Mouse (Mus musculus) 3134 (cell line): ENCODE measurements around the gene Ap4s1.

Source experiments
- DNase-seq: peaks from one replicate; pipeline ENCODE4 v3.0.0-alpha.2; 2011; ENCODE audit warnings: low spot score; ENCODE audit not compliant: insufficient read length; ENCODE audit errors: extremely low read depth

The Ap4s1 gene

DNA sequence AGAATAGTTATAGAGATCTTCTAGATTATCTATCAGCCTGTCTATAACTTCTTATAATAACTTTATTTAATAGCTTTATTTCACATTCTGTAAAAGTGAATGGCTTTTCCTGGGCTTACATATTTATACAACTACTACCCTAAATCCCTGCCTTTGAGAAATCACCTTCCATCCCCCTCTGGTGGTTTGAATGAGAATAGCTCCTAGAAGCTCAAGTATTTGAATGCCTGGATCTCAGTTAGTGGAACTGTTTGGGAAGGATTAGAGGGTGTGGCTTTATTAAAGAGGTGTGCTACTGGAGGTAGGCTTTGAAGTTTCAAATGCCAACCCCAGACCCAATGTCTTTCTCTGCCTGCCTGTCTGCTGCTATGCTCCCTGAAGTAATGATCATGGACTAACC lies 10.9 kb downstream of the Ap4s1 start:
- DNase-seq, result no peak

DNA sequence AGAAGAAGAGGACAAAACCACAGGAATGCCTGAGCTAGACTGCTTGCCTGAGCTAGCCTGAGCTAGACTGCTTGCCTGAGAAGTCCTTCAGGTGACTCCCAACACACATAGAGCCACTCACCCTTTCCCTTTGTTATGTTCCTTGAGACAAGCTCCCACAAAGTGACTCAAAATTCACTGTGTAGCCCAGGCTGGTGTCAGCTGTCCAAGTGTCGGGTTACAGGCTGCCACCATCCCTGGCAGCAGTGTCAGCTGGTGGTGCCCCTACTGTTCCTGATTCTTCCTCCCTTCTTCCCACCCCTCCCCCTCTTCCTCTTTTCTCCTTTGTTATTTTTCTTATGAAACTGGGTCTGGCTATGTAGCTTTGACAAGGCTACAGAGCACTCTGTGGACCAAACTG lies 13.0 kb downstream of the Ap4s1 start:
- peak; percentile 34 for DNase-seq

DNA sequence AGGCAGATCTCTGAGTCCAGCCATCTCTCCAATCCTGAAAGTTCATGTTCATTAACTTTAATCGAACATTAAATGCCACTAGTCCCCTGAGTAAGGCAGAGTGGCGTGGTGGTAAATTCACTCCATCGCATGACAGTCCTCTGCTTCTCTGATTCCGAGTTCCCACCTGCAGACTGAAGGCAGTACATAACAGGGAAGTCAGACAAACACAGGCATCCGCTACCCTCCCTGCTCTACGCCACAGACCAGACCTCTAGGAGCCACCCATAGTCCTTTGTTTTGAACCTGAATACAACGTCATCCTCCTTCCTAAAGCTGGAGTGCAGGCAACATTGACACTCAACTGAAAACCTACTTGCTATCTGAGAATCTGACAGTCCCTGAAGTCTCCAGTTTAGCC lies 13.7 kb downstream of the Ap4s1 start:
- no peak for DNase-seq

DNA sequence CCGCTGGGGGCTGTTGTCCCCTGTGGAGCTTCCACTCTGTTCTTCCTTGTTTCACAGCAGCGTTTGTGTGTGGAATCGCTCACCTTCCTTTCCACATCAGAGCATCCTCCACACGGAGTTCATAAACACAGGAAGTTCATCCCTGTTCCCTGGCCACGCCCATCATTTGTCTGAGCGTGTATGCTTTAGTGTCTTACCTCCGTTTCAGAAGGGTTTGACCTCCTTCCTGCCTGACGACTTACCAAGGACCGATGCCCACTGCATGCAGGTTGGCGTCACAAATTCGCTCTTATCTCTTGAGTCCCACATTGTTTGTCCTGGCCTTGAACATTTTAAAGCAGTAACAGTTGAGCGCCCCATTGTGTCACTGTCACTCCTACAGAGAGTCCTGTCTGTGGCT lies 14.9 kb downstream of the Ap4s1 start:
- no peak for DNase-seq

DNA sequence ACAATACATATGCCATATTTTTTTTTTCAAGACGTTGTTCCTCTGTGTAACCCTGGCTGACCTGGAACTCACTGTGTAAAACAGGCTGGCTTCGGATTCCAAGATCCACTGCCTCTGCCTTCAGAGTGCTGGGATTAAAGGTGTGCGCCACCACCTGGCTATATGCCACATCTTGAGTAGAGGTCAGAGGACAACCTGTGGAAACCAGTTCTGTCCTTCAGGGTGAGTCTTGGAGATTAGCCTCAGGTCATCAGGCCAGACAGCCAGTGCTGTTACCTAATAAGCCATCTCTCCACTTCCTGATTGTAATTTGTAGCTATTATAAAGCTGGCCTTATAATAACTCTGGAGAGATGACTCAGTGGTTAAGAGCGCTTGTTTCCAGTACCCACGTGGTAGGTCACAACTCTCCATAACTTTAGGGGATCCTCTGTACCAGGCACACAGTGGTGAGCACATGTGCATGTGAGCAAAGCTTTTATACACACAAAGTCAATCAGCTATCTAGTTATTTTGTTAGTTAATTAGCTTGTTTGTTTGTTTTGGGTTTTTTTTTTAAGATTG lies 15.9 kb downstream of the Ap4s1 start:
- peak; percentile 28 for DNase-seq

DNA sequence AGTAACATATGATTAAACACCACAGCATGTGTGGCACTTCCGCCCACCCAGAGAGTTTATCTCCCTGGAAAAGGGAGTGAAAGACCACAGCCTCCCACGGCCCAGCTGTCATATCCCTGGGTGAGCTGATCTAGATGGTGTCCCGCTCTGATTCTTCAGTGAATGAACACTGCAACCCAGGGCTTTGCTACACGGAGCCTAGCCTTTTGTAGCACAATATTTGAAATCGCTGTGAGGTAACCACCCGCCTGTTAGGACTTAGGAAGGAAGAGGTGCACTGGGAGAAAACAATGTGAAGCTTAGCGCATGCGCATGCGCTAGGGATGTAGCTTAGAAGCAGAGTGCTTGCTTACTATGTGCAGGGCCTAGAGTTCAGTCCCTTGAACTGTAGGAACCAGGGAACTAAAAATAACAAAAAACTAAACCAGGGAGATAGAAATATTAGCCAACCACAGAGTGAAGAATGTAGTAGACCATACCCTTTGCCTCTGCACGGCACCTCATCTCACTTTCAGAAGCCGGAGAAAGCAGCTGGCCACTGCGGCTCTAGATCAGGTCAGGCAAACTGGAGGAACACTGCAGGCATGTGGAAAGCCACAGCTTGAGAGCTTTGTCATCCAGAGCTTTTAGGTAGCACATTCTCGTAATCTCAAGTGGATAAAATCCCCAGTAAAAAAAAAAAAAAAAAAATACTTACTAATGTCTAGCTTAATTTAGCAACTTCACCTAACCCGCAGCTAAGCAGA lies 18.3 kb downstream of the Ap4s1 start:
- DNase-seq, result no peak

DNA sequence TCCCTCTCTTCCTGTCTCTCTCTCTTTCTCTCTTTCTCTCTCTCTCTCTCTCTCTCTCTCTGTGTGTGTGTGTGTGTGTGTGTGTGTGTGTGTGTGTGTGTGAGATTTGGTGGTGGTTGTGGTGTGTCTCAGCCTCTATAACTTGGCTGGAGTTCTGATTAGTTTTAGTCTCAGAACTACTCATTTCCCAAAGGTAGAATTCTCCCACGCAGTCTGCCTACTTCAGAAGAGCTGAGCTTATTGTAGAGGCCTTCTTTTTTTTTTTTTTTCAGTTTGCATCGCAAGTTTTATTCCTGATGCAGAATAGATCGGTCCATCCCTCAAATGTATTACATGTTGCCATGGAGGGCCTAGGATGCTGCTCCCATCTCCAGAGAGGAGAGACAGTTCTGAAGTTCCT lies 18.9 kb downstream of the Ap4s1 start:
- no peak for DNase-seq

DNA sequence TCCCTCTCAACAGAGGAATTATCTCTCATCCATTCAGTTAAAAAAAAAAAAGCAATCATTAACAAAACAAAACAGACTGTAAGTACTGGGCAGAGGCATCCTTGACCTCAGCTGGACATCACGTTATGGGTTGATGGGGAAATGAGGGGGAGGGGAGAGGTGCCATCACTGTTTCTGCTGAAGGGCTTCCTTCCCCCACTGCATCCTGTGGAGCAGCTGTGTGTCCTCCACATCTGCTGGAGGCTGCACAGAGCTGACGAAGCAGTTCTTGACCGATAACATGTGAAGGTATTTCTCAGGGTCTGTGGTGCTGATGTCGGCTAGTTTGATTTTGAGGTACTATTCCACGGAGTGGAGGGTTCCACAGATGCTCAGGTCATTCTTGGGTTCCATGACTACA lies 19.3 kb downstream of the Ap4s1 start:
- DNase-seq, result no peak

DNA sequence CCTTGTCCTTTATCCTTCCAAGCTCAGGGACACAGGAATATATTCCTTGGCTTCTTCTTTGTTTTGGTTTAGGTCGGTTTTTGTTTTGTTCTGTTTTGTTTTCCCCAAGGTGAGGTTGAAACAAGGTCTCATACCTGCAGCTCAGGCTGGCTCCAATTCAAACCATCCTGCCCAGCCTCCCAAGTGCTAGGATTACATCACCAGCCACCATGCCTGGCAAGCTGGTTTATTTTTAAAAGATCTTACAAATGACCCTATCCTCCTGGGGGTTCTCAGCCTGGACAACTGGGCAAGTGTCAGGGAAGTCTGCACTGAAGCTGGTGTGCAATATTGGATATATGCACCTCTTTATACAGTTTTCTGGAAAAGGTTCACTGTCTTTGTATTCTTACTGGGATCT lies 21.9 kb downstream of the Ap4s1 start:
- no peak for DNase-seq

DNA sequence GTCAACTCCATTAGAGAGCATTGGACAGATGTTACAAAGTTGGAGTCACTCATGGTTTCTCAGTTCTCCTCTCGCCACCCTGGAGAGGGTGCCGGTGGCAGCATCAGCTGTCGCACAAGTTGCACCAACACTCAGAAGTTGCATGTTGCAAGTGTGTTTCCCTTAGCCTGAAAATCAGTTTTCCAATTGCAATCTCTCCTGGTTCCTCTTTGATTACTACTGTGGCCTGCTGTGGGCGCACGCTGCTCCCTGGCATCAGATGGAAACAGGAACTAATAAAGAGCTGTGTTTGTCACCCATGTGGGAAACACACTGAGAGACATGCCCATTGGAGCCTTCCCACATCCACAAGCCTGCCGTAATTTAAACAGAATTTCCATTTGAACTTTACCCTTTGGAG lies 27.8 kb downstream of the Ap4s1 start:
- DNase-seq, result no peak

DNA sequence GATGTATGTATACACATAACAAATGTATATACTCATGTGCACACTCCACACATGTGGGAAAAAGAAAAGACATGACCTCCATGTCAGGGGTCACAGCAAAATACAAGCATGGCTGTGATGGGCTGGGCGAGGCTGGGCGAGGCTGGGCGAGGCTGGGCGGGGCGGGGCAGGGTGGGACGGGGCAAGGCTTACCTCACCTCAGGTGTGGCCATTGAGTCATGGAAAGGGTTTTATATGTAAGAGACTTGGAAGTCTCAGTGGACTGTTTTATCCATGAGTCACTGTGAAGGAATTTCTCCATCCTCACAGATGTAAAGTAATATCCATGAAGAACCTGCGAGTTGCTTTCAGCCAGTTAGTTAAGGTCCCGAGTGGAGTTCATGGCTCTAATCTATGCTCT lies 31.0 kb downstream of the Ap4s1 start:
- DNase-seq, result peak; percentile 55

DNA sequence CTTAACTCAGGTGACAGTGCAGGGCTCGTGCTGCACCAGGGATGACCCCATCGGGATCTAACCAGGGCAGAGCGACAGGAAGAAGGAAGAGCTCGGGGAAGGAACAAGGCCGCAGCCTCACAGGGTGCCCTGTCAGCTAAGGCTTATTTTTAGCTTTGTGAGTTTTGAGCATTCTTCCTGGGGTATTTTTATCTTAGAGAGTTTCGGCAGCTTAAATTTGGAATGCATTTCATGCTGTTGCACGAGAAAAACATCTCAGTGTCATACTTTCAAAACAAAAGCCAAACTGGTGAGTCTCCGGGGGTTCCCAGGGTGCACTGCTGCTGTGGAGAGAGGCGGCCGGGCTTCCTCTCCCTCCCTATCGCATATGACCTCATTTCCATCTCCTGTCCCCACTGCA lies 38.2 kb downstream of the Ap4s1 start:
- DNase-seq, result no peak

DNA sequence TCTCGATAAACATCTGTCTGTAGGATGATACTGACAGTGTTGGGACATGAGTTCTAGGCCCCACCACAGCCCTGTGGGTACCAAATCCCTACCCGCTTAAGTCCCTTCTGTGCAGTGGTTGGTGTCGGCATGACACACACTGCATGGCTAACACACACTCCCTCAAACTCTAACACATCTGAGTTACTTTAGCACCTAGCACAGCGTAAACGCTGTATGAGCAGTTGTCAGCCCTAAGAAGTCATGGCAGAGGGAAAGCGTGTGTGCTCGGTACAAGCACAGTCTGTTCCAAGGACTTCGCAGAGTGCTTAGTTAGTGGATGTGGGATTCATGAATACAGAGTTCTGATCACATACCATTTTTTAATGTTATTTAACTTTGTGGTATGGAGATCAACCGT lies 39.0 kb downstream of the Ap4s1 start:
- no peak for DNase-seq

DNA sequence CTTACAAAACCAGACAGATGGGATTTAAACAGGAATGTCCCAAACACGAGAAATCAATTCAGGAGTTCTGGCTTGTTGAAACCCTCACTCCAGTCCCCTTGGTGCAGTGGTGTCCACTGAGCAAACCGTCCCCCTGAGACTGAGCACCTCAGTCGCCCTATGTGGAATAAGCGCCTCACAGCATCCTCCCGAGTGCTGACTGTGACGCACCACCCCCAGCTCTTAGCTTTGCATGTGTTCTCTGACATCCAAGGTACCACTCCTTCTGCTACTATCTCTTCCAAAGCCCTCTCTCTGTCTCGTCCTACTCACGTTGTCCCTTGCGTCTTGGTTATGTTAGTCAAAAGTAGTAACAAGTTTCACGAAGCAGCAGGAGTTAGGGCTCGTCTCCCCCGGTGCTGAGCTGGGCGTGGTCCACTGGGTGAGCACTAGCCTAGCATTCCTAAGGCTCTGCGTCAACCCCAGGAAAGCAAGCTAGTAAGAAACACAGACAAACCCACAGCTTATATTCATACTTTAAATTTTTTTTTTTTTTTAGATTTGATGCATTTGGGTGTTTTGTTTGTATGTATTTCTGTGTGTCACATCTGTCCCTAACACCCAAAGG lies 43.9 kb downstream of the Ap4s1 start:
- DNase-seq, result peak; percentile 73

DNA sequence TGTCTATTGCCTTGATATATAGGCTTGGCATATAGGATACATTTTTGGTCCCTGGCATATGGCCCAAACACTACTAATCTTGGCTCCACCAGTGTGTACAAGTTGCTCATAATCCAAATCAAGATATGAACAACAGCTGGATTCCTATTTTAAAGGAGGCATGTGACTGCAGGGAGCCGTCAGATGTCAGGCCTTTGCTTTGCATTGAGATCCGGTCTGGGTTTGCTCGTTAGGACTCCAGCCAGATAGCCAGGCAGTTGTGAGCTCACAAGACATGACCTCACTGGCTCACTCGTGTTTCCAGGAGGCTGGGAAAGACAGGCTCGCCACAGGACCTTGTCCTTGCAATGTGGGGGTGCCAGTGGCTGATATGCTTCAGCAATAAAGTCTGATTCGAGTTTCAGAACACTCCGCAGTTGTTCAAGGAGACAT lies 45.0 kb downstream of the Ap4s1 start:
- DNase-seq, result no peak

DNA sequence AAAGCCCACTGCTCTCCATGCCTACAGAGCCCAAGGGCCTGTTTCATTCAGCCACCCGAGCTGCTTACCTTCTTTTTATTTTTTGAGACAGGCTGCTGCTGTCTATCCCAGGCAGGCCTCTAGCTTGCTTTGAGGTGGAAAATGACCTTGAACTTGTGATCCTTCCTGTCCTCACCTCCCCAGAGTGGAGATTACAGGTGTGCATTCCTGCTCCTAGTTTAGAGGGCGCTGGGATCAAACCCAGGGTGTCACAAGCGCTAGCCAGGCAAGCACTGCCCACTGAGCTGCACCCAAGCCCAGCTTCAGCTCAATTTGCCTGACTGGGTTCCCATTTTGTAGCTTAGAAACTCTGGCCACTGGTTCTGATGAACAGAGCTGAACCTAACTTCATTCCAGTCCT lies 45.5 kb downstream of the Ap4s1 start:
- DNase-seq, result no peak

DNA sequence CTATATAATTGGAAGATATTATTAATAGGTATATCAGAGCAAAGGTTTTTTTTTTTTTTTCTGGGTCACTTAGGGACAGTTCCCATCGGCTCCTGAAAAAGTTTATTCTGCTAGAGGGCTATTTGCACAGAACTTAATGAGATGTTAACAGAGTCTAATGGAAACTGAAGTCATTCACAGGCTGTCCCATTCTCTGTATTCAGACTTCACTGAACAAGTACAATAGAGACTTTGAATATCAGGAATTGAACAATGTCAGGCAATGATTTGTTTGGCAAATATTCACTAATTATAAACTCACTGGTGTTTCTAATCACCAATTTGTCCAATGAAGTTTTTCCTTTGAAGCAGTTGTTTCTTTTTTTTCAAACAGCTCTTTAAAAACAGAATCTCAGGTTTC lies 46.0 kb downstream of the Ap4s1 start:
- DNase-seq, result no peak

DNA sequence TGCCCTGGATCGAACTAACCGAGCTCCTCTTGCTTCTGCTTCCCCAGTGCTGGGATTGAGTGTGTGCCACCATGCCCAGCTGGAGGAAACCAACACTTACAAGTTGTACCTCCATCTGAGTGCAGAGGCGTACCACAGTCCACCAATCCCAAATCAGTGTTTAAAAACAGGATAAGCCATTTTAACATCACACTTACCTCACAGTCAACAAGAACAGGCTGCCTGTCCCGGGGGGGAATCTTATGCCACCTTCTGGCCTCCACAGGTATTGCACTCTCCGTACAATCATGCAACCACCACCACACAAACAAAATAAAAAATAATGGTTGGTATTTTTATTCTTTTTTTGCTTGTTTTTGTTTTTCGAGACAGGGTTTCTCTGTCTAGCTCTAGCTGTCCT lies 50.9 kb downstream of the Ap4s1 start:
- DNase-seq, result peak; percentile 15

DNA sequence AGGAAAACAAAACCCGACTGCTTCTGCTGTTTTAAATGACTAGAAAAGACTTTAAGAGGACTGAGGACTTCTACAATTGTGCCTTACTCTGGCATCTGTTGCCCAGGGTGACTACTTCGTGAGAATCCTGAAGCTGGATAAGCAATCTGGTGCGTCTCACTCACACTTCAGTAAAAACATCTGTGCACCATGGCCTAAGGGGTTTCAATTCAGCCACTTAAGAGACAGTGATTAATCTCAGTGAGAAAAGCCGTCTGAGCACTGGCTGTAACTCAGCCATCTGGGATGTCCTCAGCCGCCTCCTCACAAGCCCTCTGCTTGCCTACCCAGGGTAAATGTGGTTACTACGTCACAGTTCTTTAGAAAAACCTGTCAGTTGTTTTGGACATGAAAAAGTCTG lies 54.1 kb downstream of the Ap4s1 start:
- no peak for DNase-seq

DNA sequence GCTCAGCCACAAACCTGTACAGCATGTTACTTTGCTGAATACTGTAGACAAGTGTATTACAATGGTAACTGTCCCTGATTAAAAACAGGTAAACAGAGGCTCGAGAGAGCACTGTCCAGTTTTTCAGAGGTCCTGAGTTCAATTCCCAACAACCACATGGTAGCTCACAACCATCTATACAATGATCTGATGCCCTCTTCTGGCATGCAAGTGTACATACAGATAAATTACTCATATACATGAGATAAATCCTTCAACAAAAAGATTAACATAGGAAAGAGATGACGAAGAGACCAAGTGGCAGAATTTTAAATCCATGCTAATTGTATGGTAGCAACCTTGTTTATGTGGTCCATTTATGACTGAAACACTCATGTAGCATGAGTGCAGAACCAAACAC lies 56.5 kb downstream of the Ap4s1 start:
- DNase-seq, result no peak

DNA sequence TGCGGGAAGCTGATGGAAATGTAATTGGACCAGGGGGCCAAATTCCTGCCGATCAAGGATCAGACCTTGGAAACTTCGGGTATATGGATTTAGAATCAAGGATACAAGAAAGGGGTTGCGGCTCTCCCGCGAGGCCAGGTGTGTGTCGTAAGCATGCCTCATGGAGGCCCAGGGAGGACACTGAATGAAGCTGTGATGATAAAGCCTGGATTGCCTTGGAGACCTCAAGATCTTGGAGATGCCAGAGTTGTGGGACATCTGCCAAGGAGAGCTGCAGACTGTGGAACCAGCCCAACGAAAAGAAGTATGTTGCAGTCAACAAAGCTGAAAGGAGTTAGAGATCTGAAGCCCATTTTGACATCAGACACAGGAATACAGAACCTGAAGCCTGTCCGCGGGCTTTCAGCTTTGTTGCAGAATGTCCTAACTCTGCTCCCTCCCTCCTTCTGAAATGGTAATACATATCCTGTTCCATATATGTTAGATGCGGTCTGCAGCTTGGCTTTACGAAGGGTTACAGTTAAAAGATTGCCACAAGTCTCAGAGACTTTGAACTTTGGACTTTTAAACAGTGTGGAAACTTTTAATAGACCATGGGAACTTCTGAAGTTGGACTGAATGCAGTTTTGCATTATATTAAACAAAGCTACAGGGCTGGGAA lies 65.2 kb downstream of the Ap4s1 start:
- DNase-seq, result no peak

DNA sequence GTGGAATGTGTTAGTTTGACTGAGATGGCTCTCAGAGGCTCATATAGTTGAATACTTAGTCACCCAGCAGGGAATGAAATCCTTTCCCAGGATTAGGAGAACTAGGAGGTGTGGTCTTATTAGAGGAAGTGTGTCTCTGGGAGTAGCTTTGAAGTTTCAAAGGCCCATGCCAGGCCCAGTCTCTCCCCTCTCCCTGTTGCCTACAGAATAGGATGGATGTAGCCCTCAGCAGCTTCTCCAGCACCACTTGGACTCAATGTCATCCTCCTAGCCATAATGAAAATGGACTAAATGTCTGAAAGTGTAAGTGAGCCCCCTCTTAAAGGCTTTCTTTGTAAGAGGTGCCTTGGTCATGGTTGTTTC lies 65.7 kb downstream of the Ap4s1 start:
- no peak for DNase-seq
